In the genomic region with DNA sequence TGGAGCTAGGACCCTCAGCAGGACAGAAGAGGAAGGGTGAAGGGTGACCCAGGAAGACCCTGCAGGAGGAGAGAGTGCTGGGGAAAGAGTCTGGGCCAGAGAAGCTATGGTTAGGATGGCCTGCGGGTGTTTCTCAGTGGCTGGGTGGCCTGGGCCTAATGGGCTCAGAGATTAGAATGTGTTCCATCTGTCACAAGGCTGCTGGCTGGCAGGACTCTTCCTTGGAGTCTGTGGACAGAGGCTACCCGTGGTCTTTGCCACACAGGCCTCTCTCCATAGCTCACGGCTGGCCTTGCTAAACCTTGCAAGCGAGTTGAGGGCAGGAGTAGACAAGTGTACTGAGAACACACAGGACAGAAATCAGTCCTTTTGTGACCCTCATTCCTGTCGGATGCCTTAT, we compare ENCODE assay signal across 29 mouse cellular contexts. TPM values are rescaled to one million over a fixed set of nuclear protein-coding genes. Genes with fewer than 3 reads are reported as not detected.
DNase-seq lines count a peak whose midpoint lies in the region; ATAC-seq lines count a peak whose summit lies in the region.
"Had no signal": no experiment of that assay in that cellular context is flagged by ENCODE, and none has a peak within 500 bp of the region (broad histone marks: within the 10 kb centered on the region; RNA-seq: fewer than 3 reads in every experiment).

No protein-coding gene starts in this region.

- H3K9ac ChIP-seq in hindbrain, embryonic 13.5 days: no peak overlapping the region
- H3K9ac ChIP-seq: embryonic facial prominence, embryonic 13.5 days; embryonic facial prominence, embryonic 15.5 days; forebrain, embryonic 12.5 days; forebrain, embryonic 15.5 days; forebrain, postnatal 0 days had no signal

- H3K27me3 ChIP-seq in hindbrain, embryonic 10.5 days (ENCODE audit: insufficient read depth, poor library complexity, severe bottlenecking): no peaks in the 10 kb centered on the region
- no peaks in the 10 kb centered on the region for H3K27me3 ChIP-seq in hindbrain, embryonic 13.5 days
- H3K27me3 ChIP-seq: CH12.LX; embryonic facial prominence, embryonic 13.5 days; embryonic facial prominence, embryonic 15.5 days; forebrain, embryonic 12.5 days; forebrain, embryonic 15.5 days; Patski had no signal

- H3K4me1 ChIP-seq in hindbrain, embryonic 10.5 days (replicated peaks): peaks cover 32% of the 10 kb centered on the region
- peaks cover 29% of the 10 kb centered on the region for H3K4me1 ChIP-seq in hindbrain, embryonic 13.5 days (replicated peaks)

- no peak for ATAC-seq in cerebellum, adult (ENCODE audit: insufficient number of reproducible peaks, low FRiP score, low TSS enrichment)
- ATAC-seq in hindbrain, embryonic 13.5 days (ENCODE audit: low FRiP score): no peak
- ATAC-seq: activated CD4-positive, CD25-positive, alpha-beta regulatory T cell, adult 4 months; CD4-positive, CD25-positive, alpha-beta regulatory T cell, adult 4 months; forebrain, embryonic 15.5 days; forebrain, postnatal 0 days; Patski had no signal

- H3K36me3 ChIP-seq in hindbrain, embryonic 10.5 days: no peaks in the 10 kb centered on the region
- H3K36me3 ChIP-seq in hindbrain, embryonic 13.5 days: no peaks in the 10 kb centered on the region
- H3K36me3 ChIP-seq: embryonic facial prominence, embryonic 13.5 days; embryonic facial prominence, embryonic 15.5 days; forebrain, embryonic 10.5 days; forebrain, embryonic 12.5 days; forebrain, embryonic 15.5 days; G1E had no signal

- WGBS in hindbrain, embryonic 10.5 days: 84% methylated on average over 5 of the region's 5 CpGs
- WGBS in hindbrain, embryonic 13.5 days: 82% methylated on average over 5 of the region's 5 CpGs

- no peak overlapping the region for H3K4me2 ChIP-seq in hindbrain, embryonic 13.5 days
- H3K4me2 ChIP-seq: embryonic facial prominence, embryonic 13.5 days; embryonic facial prominence, embryonic 15.5 days; forebrain, embryonic 12.5 days; forebrain, embryonic 15.5 days had no signal

- no peaks in the 10 kb centered on the region for H3K9me3 ChIP-seq in hindbrain, embryonic 10.5 days
- H3K9me3 ChIP-seq in hindbrain, embryonic 13.5 days: no peaks in the 10 kb centered on the region
- H3K9me3 ChIP-seq: embryonic facial prominence, embryonic 13.5 days; embryonic facial prominence, embryonic 15.5 days; forebrain, embryonic 10.5 days; forebrain, embryonic 12.5 days; forebrain, embryonic 15.5 days had no signal

- DNase-seq in cerebellum, postnatal 10 days: peak; percentile 38 to 57
- no peak for DNase-seq in hindbrain, embryonic 10.5 days (ENCODE audit: low spot score)
- peak; percentile 53 for DNase-seq in left cerebral cortex, postnatal 4 days
- no peak for DNase-seq in left cerebral cortex, postnatal 10 days (ENCODE audit: extremely low spot score in 1 of 2, low spot score in 2 of 2)
- DNase-seq in retina, postnatal 1 day: peak; percentile 36
- no peak for DNase-seq in retina, embryonic 14.5 days (ENCODE audit: low spot score)
- DNase-seq: adrenal gland, adult 2 months; adrenal gland, postnatal 10 days; adrenal gland, postnatal 25 days; B cell, adult 2 months; cerebellum, adult 11-12 months; cerebellum, adult 2 months; cerebellum, adult 9-10 months; cerebellum, postnatal 36 days; embryo, embryonic 11 days; forebrain, postnatal 0 days had no signal

- 0 out of 2 replicates have a peak overlapping the region, but pooled peaks have one; percentile 23 for H3K27ac ChIP-seq in hindbrain, embryonic 10.5 days
- no peak overlapping the region for H3K27ac ChIP-seq in hindbrain, embryonic 13.5 days
- H3K27ac ChIP-seq: embryonic facial prominence, embryonic 13.5 days; embryonic facial prominence, embryonic 15.5 days; forebrain, embryonic 10.5 days; forebrain, embryonic 12.5 days; forebrain, embryonic 15.5 days had no signal

- intact Hi-C loops in left cerebral cortex, postnatal 4 days (cut with DNase I): no loop called here
- intact Hi-C loops in left cerebral cortex, postnatal 10 days (cut with DNase I): no loop called here

- H3K4me3 ChIP-seq in hindbrain, embryonic 10.5 days: no peak overlapping the region
- no peak overlapping the region for H3K4me3 ChIP-seq in hindbrain, embryonic 13.5 days
- H3K4me3 ChIP-seq: embryonic facial prominence, embryonic 13.5 days; embryonic facial prominence, embryonic 15.5 days; erythroblast, embryonic 14.5 days; forebrain, embryonic 10.5 days; forebrain, embryonic 12.5 days; forebrain, embryonic 15.5 days had no signal

RNA-seq across cellular contexts. Expression of a gene that starts 32.0 kb away (rescaled TPM):
- polyA plus RNA-seq in hindbrain, embryonic 10.5 days (2016; fragmentation: Nextera tagmentation; extraction: Ambion mirVana): 21.9 and 24.2 TPM in 2 replicates
- polyA plus RNA-seq in hindbrain, embryonic 13.5 days (2015; fragmentation: Nextera tagmentation; extraction: Ambion mirVana): 7.8 and 9.4 TPM in 2 replicates
- 10 to 100 TPM; 17.4 to 19.9 TPM for total RNA-seq in left cerebral cortex, postnatal 4 days (2021)
- 10 to 100 TPM; 19.4 to 20.8 TPM for total RNA-seq in left cerebral cortex, postnatal 10 days (2021)
- total RNA-seq: CH12.LX, G1E had no signal
- polyA plus RNA-seq: erythroblast, embryonic 14.5 days; G1E had no signal

Comparison
In these comparisons a context has a peak if more than half of its experiments do, and no peak if none do; other contexts are left out.
1. DNase-seq: peak in cerebellum, postnatal 10 days (2 of 2), left cerebral cortex, postnatal 4 days (single experiment) and retina, postnatal 1 day (single experiment); none in hindbrain, embryonic 10.5 days (single experiment), left cerebral cortex, postnatal 10 days (0 of 2) and retina, embryonic 14.5 days (single experiment).